Mouse (Mus musculus) brain, embryonic 14.5 days (tissue): ENCODE data around the gene Narfl.

Experiments
- CTCF ChIP-seq: fragments of 200-500 bp; IDR thresholded peaks from 2 replicates; pipeline ENCODE4 v1.5.1; 2012; ENCODE audit warnings: inconsistent platforms, mild to moderate bottlenecking, moderate library complexity, borderline replicate concordance; ENCODE audit not compliant: insufficient read depth, insufficient read length; ENCODE audit errors: extremely low read depth
- POLR2A ChIP-seq: fragments of 200-500 bp; IDR thresholded peaks from 2 replicates; pipeline ENCODE4 v1.6.1; 2012; ENCODE audit warnings: mild to moderate bottlenecking, inconsistent platforms, borderline replicate concordance; ENCODE audit not compliant: poor library complexity, insufficient read depth, insufficient read length, severe bottlenecking; ENCODE audit errors: extremely low read depth

GRCm38 (mm10) chr17:25791843-25792527, 18.4 kb downstream of the Narfl start:
- TF ChIP-seq POLR2A (peak; percentile 42; the same call in 1 of the 2 replicates), CTCF (no peak)
